Mouse (Mus musculus) intestine, postnatal 0 days (tissue): ENCODE data around the gene Hinfp. TPM values are rescaled to one million over a fixed set of nuclear protein-coding genes. Genes with fewer than 3 reads are reported as not detected.
"Not testable (repeated sequence)": the region's sequence is repeated elsewhere in the genome, so short reads cannot be mapped to it uniquely, and the experiment has no call there.

Source experiments
- ATAC-seq: fragments of 200-750 bp; cut with Nextera tagmentation; 2 replicates; pipeline ENCODE4 v1.8.0; 2017; ENCODE audit warnings: mild to moderate bottlenecking, moderate TSS enrichment, moderate library complexity
- H3K27ac ChIP-seq: fragments of 300-500 bp; sonication (generic); 2 replicates; pipeline ENCODE4 v1.5.1; 2014; ENCODE audit warnings: mild to moderate bottlenecking, low read depth, low read length, moderate library complexity
- H3K27me3 ChIP-seq: fragments of 300-500 bp; sonication (generic); replicated peaks from 2 replicates; pipeline ENCODE4 v1.6.1; 2014; ENCODE audit warnings: low read length, mixed read lengths; ENCODE audit not compliant: control insufficient read depth, insufficient read depth
- H3K36me3 ChIP-seq: fragments of 300-500 bp; sonication (generic); 2 replicates; pipeline ENCODE4 v1.6.1; 2014; ENCODE audit warnings: mild to moderate bottlenecking, moderate library complexity; ENCODE audit not compliant: control insufficient read depth, insufficient read depth
- H3K4me1 ChIP-seq: fragments of 300-500 bp; sonication (generic); replicated peaks from 2 replicates; pipeline ENCODE4 v1.6.1; 2014; ENCODE audit warnings: antibody characterized with exemption, low read length, mixed read lengths; ENCODE audit not compliant: control insufficient read depth, insufficient read depth
- H3K4me2 ChIP-seq: fragments of 300-500 bp; sonication (generic); replicated peaks from 2 replicates; pipeline ENCODE4 v1.6.1; 2014; ENCODE audit warnings: low read depth, mild to moderate bottlenecking, moderate library complexity
- H3K4me3 ChIP-seq: fragments of 300-500 bp; sonication (generic); 2 replicates; pipeline ENCODE4 v1.5.1; 2014; ENCODE audit warnings: low read depth, low read length
- H3K9ac ChIP-seq: fragments of 300-500 bp; sonication (generic); 2 replicates; pipeline ENCODE4 v1.6.1; 2014; ENCODE audit warnings: mild to moderate bottlenecking, low read depth, low read length
- H3K9me3 ChIP-seq: fragments of 300-500 bp; sonication (generic); 2 replicates; pipeline ENCODE4 v1.6.1; 2016; ENCODE audit warnings: mixed run types; ENCODE audit not compliant: control insufficient read depth
- CTCF ChIP-seq: sonication (generic); IDR thresholded peaks from 2 replicates; pipeline ENCODE4 v1.5.1; 2016; ENCODE audit warnings: low read depth, mild to moderate bottlenecking, control low read depth, antibody characterized with exemption, moderate library complexity
- WGBS: fragments of 180-500 bp; shearing (Covaris S2); extraction: QIAGEN DNeasy Blood & Tissue Kit; methylation state at CpG from one replicate; pipeline ENCODE4 v1.1.7; 2014; 5-methylcytosine and 5-hydroxymethylcytosine counted together
- polyA plus RNA-seq: library from polyadenylated mRNA; unstranded; fragments of >200 nt; fragmentation: Nextera tagmentation; extraction: Ambion mirVana; gene quantifications from 2 replicates; pipeline ENCODE4 v1.2.1, GENCODE M21; 2015

Gene Hinfp
- polyA plus RNA-seq, 1 experiment from 2014 or later, result 6.0 TPM

GRCm38 (mm10) chr9:44341487-44341886, 36.0 kb upstream of the Hinfp start:
- H3K9me3 ChIP-seq, result no peaks in the 10 kb centered on the region
- H3K4me1 ChIP-seq, result no peaks in the 10 kb centered on the region
- no peak overlapping the region for H3K4me3 ChIP-seq
- WGBS, result 93% methylated on average over 5 of the region's 5 CpGs
- H3K27me3 ChIP-seq, result no peaks in the 10 kb centered on the region
- H3K4me2 ChIP-seq, result no peak overlapping the region
- H3K9ac ChIP-seq, result no peak overlapping the region
- TF ChIP-seq CTCF, result no peak
- ATAC-seq, result no peak
- no peak overlapping the region; the same call in 1 of the 2 replicates for H3K27ac ChIP-seq
- peaks cover 22% of the 10 kb centered on the region; the same call in 1 of the 2 replicates for H3K36me3 ChIP-seq

- Histone ChIP-seq H3K4me2 (no peak overlapping the region), H3K4me1 (no peaks in the 10 kb centered on the region), H3K27me3 (no peaks in the 10 kb centered on the region), H3K9ac (no peak overlapping the region), H3K36me3 (peaks cover 22% of the 10 kb centered on the region; the same call in 1 of the 2 replicates), H3K9me3 (no peaks in the 10 kb centered on the region), H3K27ac (no peak overlapping the region), H3K4me3 (no peak overlapping the region)
- TF ChIP-seq CTCF, result peak; percentile 31; the same call in 1 of the 2 replicates
- no peak for ATAC-seq
- 82% methylated on average over 5 of the region's 5 CpGs for WGBS
Observed at GRCm38 (mm10) chr9:44338574-44338973, 33.1 kb upstream of the Hinfp start.

- Histone ChIP-seq H3K4me2 (peak overlapping the region; percentile 93; the same call in 1 of the 2 replicates), H3K9ac (no peak overlapping the region), H3K27me3 (no peaks in the 10 kb centered on the region), H3K9me3 (no peaks in the 10 kb centered on the region), H3K4me1 (no peaks in the 10 kb centered on the region), H3K4me3 (no peak overlapping the region), H3K27ac (no peak overlapping the region), H3K36me3 (peaks cover 31% of the 10 kb centered on the region)
- TF ChIP-seq CTCF, result no peak
- 55% methylated on average over 9 of the region's 9 CpGs for WGBS
- ATAC-seq, result no peak
Observed at GRCm38 (mm10) chr9:44337436-44338169, 32.1 kb upstream of the Hinfp start.

- H3K27ac ChIP-seq, result no peak overlapping the region; the same call in 1 of the 2 replicates
- WGBS, result 50% methylated on average over 3 of the region's 3 CpGs
- H3K27me3 ChIP-seq, result no peaks in the 10 kb centered on the region
- no peak for TF ChIP-seq CTCF
- H3K36me3 ChIP-seq, result peaks cover 35% of the 10 kb centered on the region
- peak overlapping the region; percentile 67 for H3K4me3 ChIP-seq
- H3K9me3 ChIP-seq, result no peaks in the 10 kb centered on the region
- ATAC-seq, result no peak
- no peaks in the 10 kb centered on the region for H3K4me1 ChIP-seq
- 0 out of 2 replicates have a peak overlapping the region, but pooled peaks have one; percentile 22 for H3K9ac ChIP-seq
- H3K4me2 ChIP-seq, result peak overlapping the region; percentile 93
Observed at GRCm38 (mm10) chr9:44336964-44337363, 31.5 kb upstream of the Hinfp start.

GRCm38 (mm10) chr9:44336513-44336912, 31.0 kb upstream of the Hinfp start:
- ATAC-seq, H3K4me1 ChIP-seq, H3K9me3 ChIP-seq, H3K27me3 ChIP-seq, H3K27ac ChIP-seq: not testable (repeated sequence)
- H3K9ac ChIP-seq, result 0 out of 2 replicates have a peak overlapping the region, but pooled peaks have one; percentile 22
- H3K36me3 ChIP-seq, result peaks cover 36% of the 10 kb centered on the region
- H3K4me2 ChIP-seq, result peak overlapping the region; percentile 93
- WGBS, result 23% methylated on average over 4 of the region's 4 CpGs
- peak overlapping the region; percentile 67 for H3K4me3 ChIP-seq

- no peak for TF ChIP-seq CTCF
- peak overlapping the region; percentile 93 for H3K4me2 ChIP-seq
- no peaks in the 10 kb centered on the region for H3K4me1 ChIP-seq
- H3K27ac ChIP-seq, result no peak overlapping the region
- 2% methylated on average over 5 of the region's 5 CpGs for WGBS
- H3K9ac ChIP-seq, result peak overlapping the region; percentile 87
- H3K9me3 ChIP-seq, result no peaks in the 10 kb centered on the region
- peak overlapping the region; percentile 67 for H3K4me3 ChIP-seq
- H3K27me3 ChIP-seq, result no peaks in the 10 kb centered on the region
- no peak for ATAC-seq
- H3K36me3 ChIP-seq, result peaks cover 37% of the 10 kb centered on the region
Observed at GRCm38 (mm10) chr9:44336093-44336406, 30.6 kb upstream of the Hinfp start.
